Mouse (Mus musculus): ENCODE measurements around the gene Hsf3. TPM values are rescaled to one million over a fixed set of nuclear protein-coding genes. Genes with fewer than 3 reads are reported as not detected.

Hsf3 gene
- polyA plus RNA-seq, 1 experiment from 2014 or later, result 0.29 TPM

GRCm38 (mm10) chrX:96339108-96339507, 117.0 kb downstream of the Hsf3 start:
- TF ChIP-seq CTCF (IDR thresholded peaks at IDR 0.05; ENCODE audit: low read depth), result no peak
- no peaks in the 10 kb centered on the region for H3K4me1 ChIP-seq (replicated peaks; ENCODE audit: insufficient read depth, low read length)
- no peak overlapping the region for H3K9ac ChIP-seq (ENCODE audit: low read depth, low read length)
- H3K4me2 ChIP-seq (ENCODE audit: low read length), result no peak overlapping the region
- DNase-seq (ENCODE audit: low spot score) (no peak), ATAC-seq (replicated peaks; ENCODE audit: low FRiP score, low read depth) (no peak)
- WGBS, result 60% methylated on average over 2 of the region's 2 CpGs
- H3K27ac ChIP-seq, result no peak overlapping the region
- H3K4me3 ChIP-seq (replicated peaks; ENCODE audit: low read depth, low read length), result no peak overlapping the region
- H3K27me3 ChIP-seq (ENCODE audit: insufficient read depth, low read length), result no peaks in the 10 kb centered on the region
- H3K9me3 ChIP-seq (replicated peaks; ENCODE audit: low read length), result no peaks in the 10 kb centered on the region
- H3K36me3 ChIP-seq (ENCODE audit: insufficient read depth, low read length), result no peaks in the 10 kb centered on the region

DNA sequence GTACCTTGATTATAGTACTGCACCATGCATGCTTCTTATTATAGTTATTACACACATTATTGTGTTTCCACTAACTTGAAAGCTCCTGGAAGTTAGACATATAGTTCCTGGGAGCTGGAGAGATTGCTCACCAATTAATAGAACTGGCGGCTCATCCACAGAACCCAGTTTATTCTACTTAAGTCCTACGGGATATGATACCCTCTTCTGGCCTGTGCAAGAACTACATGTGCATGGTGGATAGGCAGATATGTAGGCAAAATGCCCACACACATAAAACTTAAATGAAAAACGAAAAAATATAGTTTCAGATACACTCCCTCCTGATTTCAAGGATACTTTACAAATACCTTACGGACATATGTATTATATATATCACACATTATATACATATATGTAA, 126.3 kb downstream of the Hsf3 start:
- Histone ChIP-seq H3K27ac (no peak overlapping the region), H3K4me3 (replicated peaks; ENCODE audit: low read depth, low read length) (no peak overlapping the region), H3K9ac (ENCODE audit: low read depth, low read length) (no peak overlapping the region), H3K4me2 (ENCODE audit: low read length) (no peak overlapping the region), H3K4me1 (replicated peaks; ENCODE audit: insufficient read depth, low read length) (no peaks in the 10 kb centered on the region), H3K27me3 (ENCODE audit: insufficient read depth, low read length) (no peaks in the 10 kb centered on the region), H3K9me3 (replicated peaks; ENCODE audit: low read length) (no peaks in the 10 kb centered on the region), H3K36me3 (ENCODE audit: insufficient read depth, low read length) (no peaks in the 10 kb centered on the region)
- 42% methylated on average over 4 of the region's 4 CpGs for WGBS
- peak; percentile 17 for DNase-seq (ENCODE audit: low spot score)
- peak; percentile 29; the same call in 1 of the 2 replicates for TF ChIP-seq CTCF (IDR thresholded peaks at IDR 0.05; ENCODE audit: low read depth)
- ATAC-seq (replicated peaks; ENCODE audit: low FRiP score, low read depth), result no peak

DNA sequence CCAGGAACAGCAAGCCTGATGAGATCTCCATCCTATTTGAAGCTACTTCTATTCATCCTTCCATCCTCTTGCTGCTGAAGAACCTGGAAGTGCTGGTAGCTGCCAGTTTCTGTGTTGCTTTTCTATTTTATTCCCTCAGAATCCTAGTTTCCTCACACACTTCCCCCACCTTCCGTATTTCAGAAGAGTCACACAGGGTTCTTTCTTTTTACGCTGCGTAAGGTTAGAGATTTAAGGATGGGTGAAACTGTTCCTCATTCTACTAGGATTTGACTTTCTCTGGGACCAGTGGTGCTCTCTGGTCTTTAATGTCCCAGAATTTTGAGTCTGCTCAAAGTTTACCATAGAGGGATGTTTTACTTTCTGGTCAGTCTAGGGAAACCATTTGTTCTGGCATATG, 162.8 kb downstream of the Hsf3 start, which contains the start of gene Vsig4:
TSS of gene Vsig4 (minus strand) at position 101 of the 400 bp plus-strand sequence.
- Histone ChIP-seq H3K4me1 (replicated peaks; ENCODE audit: insufficient read depth, low read length) (no peaks in the 10 kb centered on the region), H3K9ac (ENCODE audit: low read depth, low read length) (no peak within 1 kb of the TSS), H3K36me3 (ENCODE audit: insufficient read depth, low read length) (no peaks in the 10 kb centered on the region), H3K4me2 (ENCODE audit: low read length) (no peak within 1 kb of the TSS), H3K27ac (no peak within 1 kb of the TSS), H3K4me3 (replicated peaks; ENCODE audit: low read depth, low read length) (no peak within 1 kb of the TSS), H3K27me3 (ENCODE audit: insufficient read depth, low read length) (no peaks in the 10 kb centered on the region), H3K9me3 (replicated peaks; ENCODE audit: low read length) (no peaks in the 10 kb centered on the region)
- ATAC-seq (replicated peaks; ENCODE audit: low FRiP score, low read depth) (no peak), DNase-seq (ENCODE audit: low spot score) (no peak)
- 94% methylated on average over 3 of the region's 3 CpGs for WGBS
- TF ChIP-seq CTCF (IDR thresholded peaks at IDR 0.05; ENCODE audit: low read depth), result no peak

GRCm38 (mm10) chrX:96256509-96256908, 199.6 kb downstream of the Hsf3 start:
- H3K4me3 ChIP-seq (replicated peaks; ENCODE audit: low read depth, low read length), result no peak overlapping the region
- DNase-seq (ENCODE audit: low spot score), result no peak
- ATAC-seq (replicated peaks; ENCODE audit: low FRiP score, low read depth), result no peak
- H3K4me2 ChIP-seq (ENCODE audit: low read length), result no peak overlapping the region
- no peak for TF ChIP-seq CTCF (IDR thresholded peaks at IDR 0.05; ENCODE audit: low read depth)
- H3K27ac ChIP-seq, result no peak overlapping the region
- H3K9me3 ChIP-seq (replicated peaks; ENCODE audit: low read length), result no peaks in the 10 kb centered on the region
- H3K27me3 ChIP-seq (ENCODE audit: insufficient read depth, low read length), result no peaks in the 10 kb centered on the region
- H3K4me1 ChIP-seq (replicated peaks; ENCODE audit: insufficient read depth, low read length), result no peaks in the 10 kb centered on the region
- H3K9ac ChIP-seq (ENCODE audit: low read depth, low read length), result no peak overlapping the region
- no peaks in the 10 kb centered on the region for H3K36me3 ChIP-seq (ENCODE audit: insufficient read depth, low read length)

Other genes starting within 250 kb of the Hsf3 start
- gene Vsig4, start 162.9 kb downstream of the Hsf3 start, polyA plus RNA-seq (2015; fragmentation: Nextera tagmentation; extraction: Ambion mirVana), result not detected in 2 replicates
- gene Heph, start 935 bp downstream of the Hsf3 start, polyA plus RNA-seq (2015; fragmentation: Nextera tagmentation; extraction: Ambion mirVana), result 21.7 and 24.1 TPM in 2 replicates

Measured in kidney, postnatal 0 days (tissue).